Mouse (Mus musculus): Measurements from ENCODE around the gene Mobp.
"Not testable (repeated sequence)": the region's sequence is repeated elsewhere in the genome, so short reads cannot be mapped to it uniquely, and the experiment has no call there.

The Mobp gene

DNA sequence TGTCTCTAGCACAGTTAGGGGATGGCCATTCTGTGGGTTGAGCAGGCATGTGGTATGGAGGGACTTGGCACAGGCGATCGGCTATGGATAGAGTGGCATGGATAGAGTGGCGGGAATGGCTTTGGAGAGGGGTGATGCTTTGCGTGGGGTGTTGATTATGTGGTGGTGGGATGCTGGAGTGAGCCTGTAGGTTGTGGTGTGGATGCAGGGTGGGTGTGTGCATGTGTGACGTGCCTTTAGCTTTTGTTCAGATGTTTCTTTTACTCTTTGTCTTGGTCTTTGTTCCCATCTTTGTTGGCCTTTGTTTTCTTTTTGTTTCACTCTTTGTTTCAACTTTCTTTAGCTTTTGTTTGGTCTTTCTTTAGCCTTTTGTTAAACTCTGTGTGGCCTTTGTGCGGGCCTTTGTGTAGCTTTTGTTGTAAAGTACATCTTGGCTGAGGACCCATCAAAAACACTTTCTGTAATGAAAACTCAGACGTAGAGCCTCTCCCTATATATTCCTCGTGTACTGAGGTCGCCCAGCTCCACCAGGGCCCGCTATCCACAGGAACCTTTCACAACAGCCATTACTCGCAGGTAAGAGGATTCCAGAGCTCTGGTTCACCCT lies at the start of gene Mobp:
Mobp (plus strand) TSS at position 486 of the 607 bp plus-strand sequence.
- in situ Hi-C loops (cut with MboI, MseI) = loop anchor here in 1 of 2 experiments (25.0 kb wide), 1 partner anchor 887 kb away; no protein-coding TSS in a partner anchor

- in situ Hi-C loops (cut with MboI, MseI) = no loop called here
These were observed 48.3 kb upstream of the Mobp start for GRCm38 (mm10) chr9:120101165-120101564.

DNA sequence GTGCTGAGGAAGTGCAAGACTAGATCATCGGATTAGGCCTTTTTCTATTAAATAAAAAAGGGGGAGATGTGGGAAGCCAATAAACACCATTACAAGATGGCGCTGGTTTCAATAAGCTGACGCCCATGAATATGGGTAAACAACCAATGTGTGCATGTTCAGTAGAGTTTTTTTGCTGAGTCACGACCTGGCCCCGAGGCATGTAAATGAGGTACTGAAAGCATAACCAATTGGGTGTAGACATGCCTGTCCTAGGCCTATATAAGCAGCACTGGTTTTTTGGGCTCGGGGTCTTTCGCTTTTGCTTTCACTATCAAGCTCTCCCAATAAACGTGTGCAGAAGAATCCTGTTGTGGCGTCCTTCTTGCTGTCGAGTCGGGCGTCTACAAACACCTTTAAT lies 40.6 kb upstream of the Mobp start:
- in situ Hi-C loops (cut with MboI, MseI) = not testable (repeated sequence)

DNA sequence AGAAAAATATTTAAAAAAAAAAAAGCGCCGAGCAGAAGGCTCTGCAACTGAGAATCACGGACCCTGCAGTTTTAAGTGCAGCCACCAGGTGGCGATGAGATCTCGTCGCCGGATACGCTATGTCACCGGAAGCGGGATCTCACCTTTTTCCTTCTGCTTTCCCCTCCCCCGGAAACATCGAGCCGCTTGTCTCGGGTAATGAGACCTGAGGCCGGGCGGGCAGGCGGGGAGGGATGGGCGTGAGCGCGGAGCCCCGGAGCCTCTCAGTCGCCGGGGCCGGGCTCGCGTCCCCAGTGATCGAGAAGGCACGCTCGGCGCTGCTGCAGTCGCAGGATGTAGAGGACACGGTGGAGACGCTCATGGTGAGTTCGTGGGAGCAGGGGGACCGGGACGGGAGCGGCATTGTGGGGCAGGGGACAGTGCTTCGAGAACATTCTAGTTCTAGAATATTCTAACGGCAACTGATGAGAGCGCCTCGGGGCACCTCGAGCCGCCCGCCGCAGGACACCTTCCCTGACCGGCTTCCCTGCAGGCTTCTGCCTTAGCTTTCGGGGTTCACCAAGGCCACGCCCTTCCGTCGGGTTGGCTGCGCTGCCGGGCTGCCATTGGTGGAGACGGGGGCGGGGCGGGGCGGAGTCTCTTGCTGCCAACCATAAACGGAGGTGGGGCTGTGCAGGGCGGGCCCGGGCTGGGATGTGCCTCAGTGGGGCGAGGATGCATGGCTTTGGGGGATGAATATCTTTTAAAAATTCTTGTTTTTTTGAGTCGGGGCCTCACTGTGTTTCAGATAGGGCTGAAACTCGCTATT lies 39.1 kb upstream of the Mobp start, which contains the start of gene Slc25a38:
Slc25a38 (plus strand) TSS at position 164 of the 808 bp plus-strand sequence.
- in situ Hi-C loops (cut with MboI, MseI) = no loop called here

GRCm38 (mm10) chr9:120111156-120111945 lies 38.2 kb upstream of the Mobp start:
- in situ Hi-C loops (cut with MboI, MseI) = no loop called here

- in situ Hi-C loops (cut with MboI, MseI) = no loop called here
These were observed 37.0 kb upstream of the Mobp start for GRCm38 (mm10) chr9:120112472-120112871.

DNA sequence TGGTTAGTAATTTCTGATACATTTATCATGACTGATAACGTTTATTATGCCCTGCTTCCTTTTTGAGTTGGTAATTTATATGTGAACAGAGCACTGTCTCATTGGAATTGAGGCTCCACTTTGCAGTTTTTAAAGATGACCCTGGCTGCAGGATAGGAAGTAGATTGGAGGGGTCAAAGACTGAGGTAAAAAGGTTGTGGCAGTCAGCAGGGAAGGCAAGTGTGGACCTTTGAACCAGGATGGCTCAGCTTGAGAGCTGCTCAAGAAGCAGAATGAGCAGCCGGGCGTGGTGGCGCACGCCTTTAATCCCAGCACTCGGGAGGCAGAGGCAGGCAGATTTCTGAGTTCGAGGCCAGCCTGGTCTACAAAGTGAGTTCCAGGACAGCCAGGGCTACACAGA lies 36.1 kb upstream of the Mobp start:
- in situ Hi-C loops (cut with MboI, MseI) = no loop called here

DNA sequence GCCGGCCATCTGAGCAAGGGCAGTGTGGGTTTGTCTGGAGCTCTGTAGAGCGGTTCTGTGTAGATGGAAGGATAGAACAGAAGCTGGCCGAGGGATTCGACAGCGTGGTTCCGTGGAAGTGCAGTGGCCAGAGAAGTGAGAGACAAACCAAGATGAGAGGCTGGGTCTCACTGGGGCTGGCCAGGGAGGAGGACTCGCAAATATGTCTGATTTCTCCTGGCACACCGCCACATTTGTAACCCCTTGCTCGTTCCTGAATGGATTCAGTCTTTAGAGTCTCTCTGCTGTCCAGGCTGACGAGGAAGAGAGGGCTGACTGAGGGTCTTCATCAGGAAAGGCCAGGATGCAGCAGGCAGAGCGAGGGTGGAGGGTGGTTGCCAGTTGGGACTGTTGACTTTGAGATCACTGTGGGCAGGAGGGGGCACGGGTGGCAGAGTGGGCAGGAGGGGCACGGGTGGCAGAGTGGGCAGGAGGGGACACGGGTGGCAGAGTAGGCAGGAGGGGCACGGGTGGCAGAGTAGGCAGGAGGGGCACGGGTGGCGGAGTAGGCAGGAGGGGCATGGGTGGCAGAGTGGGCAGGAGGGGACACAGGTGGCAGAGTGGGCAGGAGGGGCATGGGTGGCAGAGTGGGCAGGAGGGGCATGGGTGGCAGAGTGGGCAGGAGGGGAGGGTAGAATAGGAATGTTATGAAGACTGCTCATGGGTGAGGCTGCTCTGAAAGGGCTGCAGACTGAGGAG lies 35.3 kb upstream of the Mobp start:
- in situ Hi-C loops (cut with MboI, MseI) = no loop called here

- in situ Hi-C loops (cut with MboI, MseI) = no loop called here
These were observed 34.7 kb upstream of the Mobp start for GRCm38 (mm10) chr9:120114789-120115151.

DNA sequence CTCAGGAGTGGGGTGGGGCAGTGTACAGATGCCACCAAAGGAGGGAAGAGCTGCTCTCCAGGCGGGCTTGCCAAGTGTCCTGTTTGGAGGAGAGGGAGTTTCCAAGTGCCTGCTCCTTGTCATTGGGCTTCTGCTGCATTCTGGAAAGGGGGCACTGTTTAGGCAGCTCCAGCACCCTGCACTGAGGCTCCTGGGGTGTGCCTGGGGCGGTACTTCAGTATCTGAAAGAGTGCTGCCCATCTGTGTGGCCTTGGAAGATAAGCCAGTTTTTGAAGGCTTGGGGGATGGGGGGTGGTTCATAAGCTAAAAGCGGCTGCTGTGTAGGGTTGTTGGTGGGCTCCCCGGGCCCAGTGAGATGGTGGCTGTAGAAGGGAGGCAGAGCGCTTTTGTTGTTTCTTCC lies 33.9 kb upstream of the Mobp start:
- in situ Hi-C loops (cut with MboI, MseI) = no loop called here

DNA sequence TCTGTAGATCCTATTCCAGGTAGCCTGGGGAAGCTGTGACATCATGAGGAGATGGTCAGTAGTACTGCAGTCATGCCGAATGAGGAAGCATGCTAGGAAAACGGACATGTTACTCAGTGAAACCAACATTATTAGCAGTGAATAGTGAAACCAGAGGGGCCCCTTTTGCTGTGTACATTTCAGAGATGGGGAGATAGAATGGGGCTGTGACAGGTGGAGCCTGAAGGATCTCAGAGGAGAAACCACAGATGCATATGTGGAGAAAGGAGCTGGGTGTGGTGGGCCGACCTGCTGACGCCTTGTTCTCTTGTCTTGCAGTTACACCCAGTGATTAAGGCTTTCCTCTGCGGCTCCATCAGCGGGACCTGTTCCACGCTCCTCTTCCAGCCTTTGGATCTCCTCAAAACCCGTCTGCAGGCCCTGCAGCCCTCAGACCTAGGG lies 33.3 kb upstream of the Mobp start:
- in situ Hi-C loops (cut with MboI, MseI) = no loop called here

DNA sequence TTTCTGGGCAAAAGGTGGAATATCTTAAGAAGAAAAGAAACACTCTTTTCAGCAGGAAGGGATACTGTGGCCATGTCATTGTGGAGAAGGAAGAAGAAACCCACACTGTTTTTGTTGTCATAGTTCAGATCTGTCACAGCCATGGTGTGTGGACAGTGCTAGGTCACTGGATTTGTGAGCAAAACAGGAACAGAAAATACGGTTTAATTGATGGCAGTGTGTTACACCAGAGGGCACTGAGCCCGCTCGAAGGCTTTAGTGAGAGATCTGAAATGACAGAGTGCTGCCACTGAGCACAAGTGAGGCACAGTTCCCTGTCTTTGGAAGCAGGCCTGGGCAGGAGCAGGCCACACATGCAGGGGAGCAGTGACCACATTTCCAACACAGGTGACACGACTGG lies 31.3 kb upstream of the Mobp start:
- in situ Hi-C loops (cut with MboI, MseI) = no loop called here

GRCm38 (mm10) chr9:120120503-120120902 lies 29.0 kb upstream of the Mobp start:
- in situ Hi-C loops (cut with MboI, MseI) = loop anchor here in 1 of 2 experiments (10.0 kb wide), 1 partner anchor 796 kb away; the partner anchor contains the start of gene Oxsr1

- in situ Hi-C loops (cut with MboI, MseI) = loop anchor here (10.0 to 25.0 kb wide), 2 partner anchors 802 to 865 kb away; partner anchors contain the start of gene Oxsr1 (in 1 of the 2)
These were observed 22.6 kb upstream of the Mobp start for GRCm38 (mm10) chr9:120126868-120127267.

GRCm38 (mm10) chr9:120127538-120128251 lies 21.8 kb upstream of the Mobp start, which contains the start of gene Rpsa:
TSS of gene Rpsa (plus strand) at chr9:120127689.
- in situ Hi-C loops (cut with MboI, MseI) = loop anchor here (10.0 to 25.0 kb wide), 2 partner anchors 803 to 865 kb away; partner anchors contain the start of gene Oxsr1 (in 1 of the 2)

DNA sequence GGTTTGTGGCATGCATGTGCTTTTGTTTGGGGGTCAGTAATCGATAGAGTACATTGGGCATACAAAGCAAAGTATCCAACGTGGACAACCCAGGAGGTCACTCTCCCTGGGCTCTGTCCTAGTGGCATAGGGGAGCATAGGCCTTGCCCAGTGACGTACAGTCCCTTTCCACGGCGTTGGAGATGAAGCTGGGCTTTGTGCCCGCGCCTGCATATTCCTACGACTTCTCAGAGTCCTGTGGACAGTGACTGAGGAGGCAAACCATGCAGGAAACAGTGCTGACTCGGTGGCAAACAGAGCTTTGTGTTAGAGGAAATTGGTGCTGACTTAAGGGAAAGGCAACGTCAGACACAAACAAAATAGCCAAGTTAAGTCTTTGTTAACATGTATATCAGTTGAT lies 20.2 kb upstream of the Mobp start:
- in situ Hi-C loops (cut with MboI, MseI) = loop anchor here (10.0 to 25.0 kb wide), 2 partner anchors 804 to 867 kb away; partner anchors contain the start of gene Oxsr1 (in 1 of the 2)

GRCm38 (mm10) chr9:120131784-120132288 lies 17.7 kb upstream of the Mobp start:
- in situ Hi-C loops (cut with MboI, MseI) = loop anchor here in 1 of 2 experiments (25.0 kb wide), 1 partner anchor 870 kb away; no protein-coding TSS in a partner anchor

GRCm38 (mm10) chr9:120132980-120133754 lies 16.3 kb upstream of the Mobp start:
- in situ Hi-C loops (cut with MboI, MseI) = loop anchor here in 1 of 2 experiments (25.0 kb wide), 1 partner anchor 871 kb away; no protein-coding TSS in a partner anchor
